Mouse (Mus musculus): Measurements from ENCODE around the gene Cblb. TPM values are rescaled to one million over a fixed set of nuclear protein-coding genes. Genes with fewer than 3 reads are reported as not detected.

Gene Cblb
- total and polyA plus RNA-seq, 2 experiments, result 2.5 to 6.9 TPM

- no peak for DNase-seq (ENCODE audit: extremely low read depth, low read depth, low spot score)
- Histone ChIP-seq H3K4me1 (ENCODE audit: control insufficient read depth, insufficient read depth, low read length) (peaks cover 8% of the 10 kb centered on the region), H3K9ac (ENCODE audit: low read depth, low read length) (no peak overlapping the region), H3K36me3 (ENCODE audit: control insufficient read depth, insufficient read depth, low read length) (no peaks in the 10 kb centered on the region), H3K79me2 (ENCODE audit: control insufficient read depth, insufficient read depth, low read length) (peaks cover 6% of the 10 kb centered on the region; the same call in 1 of the 2 replicates), H3K27ac (replicated peaks; ENCODE audit: insufficient read depth, low read depth, low read length) (no peak overlapping the region), H3K27me3 (ENCODE audit: control insufficient read depth, insufficient read depth, low read length) (no peaks in the 10 kb centered on the region), H3K4me3 (ENCODE audit: insufficient read depth, low read depth, low read length) (no peak overlapping the region)
- WGBS, result 56% methylated on average over 10 of the region's 10 CpGs
- TF ChIP-seq POLR2A (IDR thresholded peaks at IDR 0.05; ENCODE audit: extremely low read depth, insufficient read depth, low read length) (no peak), CTCF (IDR thresholded peaks at IDR 0.05; ENCODE audit: low read depth, low read length) (no peak)
Measured at GRCm38 (mm10) chr16:52067632-52068516, 36.8 kb downstream of the Cblb start.

- WGBS, result 96% methylated on average over 3 of the region's 3 CpGs
- DNase-seq (ENCODE audit: extremely low read depth, low read depth, low spot score), result no peak
- H3K9ac ChIP-seq (ENCODE audit: low read depth, low read length), result no peak overlapping the region
- TF ChIP-seq POLR2A (IDR thresholded peaks at IDR 0.05; ENCODE audit: extremely low read depth, insufficient read depth, low read length), result no peak
- no peak for TF ChIP-seq CTCF (IDR thresholded peaks at IDR 0.05; ENCODE audit: low read depth, low read length)
- no peak overlapping the region for H3K27ac ChIP-seq (replicated peaks; ENCODE audit: insufficient read depth, low read depth, low read length)
- no peaks in the 10 kb centered on the region for H3K27me3 ChIP-seq (ENCODE audit: control insufficient read depth, insufficient read depth, low read length)
- H3K4me3 ChIP-seq (ENCODE audit: insufficient read depth, low read depth, low read length), result no peak overlapping the region
- no peaks in the 10 kb centered on the region for H3K36me3 ChIP-seq (ENCODE audit: control insufficient read depth, insufficient read depth, low read length)
- peaks cover 8% of the 10 kb centered on the region for H3K4me1 ChIP-seq (ENCODE audit: control insufficient read depth, insufficient read depth, low read length)
- H3K79me2 ChIP-seq (ENCODE audit: control insufficient read depth, insufficient read depth, low read length), result peaks cover 6% of the 10 kb centered on the region; the same call in 1 of the 2 replicates
Measured at GRCm38 (mm10) chr16:52068517-52068874, 37.5 kb downstream of the Cblb start.

- no peak for DNase-seq (ENCODE audit: extremely low read depth, low read depth, low spot score)
- H3K4me3 ChIP-seq (ENCODE audit: insufficient read depth, low read depth, low read length), result no peak overlapping the region
- no peaks in the 10 kb centered on the region for H3K27me3 ChIP-seq (ENCODE audit: control insufficient read depth, insufficient read depth, low read length)
- no peak for TF ChIP-seq POLR2A (IDR thresholded peaks at IDR 0.05; ENCODE audit: extremely low read depth, insufficient read depth, low read length)
- no peak for TF ChIP-seq CTCF (IDR thresholded peaks at IDR 0.05; ENCODE audit: low read depth, low read length)
- no peak overlapping the region for H3K9ac ChIP-seq (ENCODE audit: low read depth, low read length)
- H3K27ac ChIP-seq (replicated peaks; ENCODE audit: insufficient read depth, low read depth, low read length), result no peak overlapping the region
- H3K79me2 ChIP-seq (ENCODE audit: control insufficient read depth, insufficient read depth, low read length), result peaks cover 5% of the 10 kb centered on the region; the same call in 1 of the 2 replicates
- no peaks in the 10 kb centered on the region for H3K36me3 ChIP-seq (ENCODE audit: control insufficient read depth, insufficient read depth, low read length)
- WGBS, result 87% methylated on average over 6 of the region's 6 CpGs
- peaks cover 8% of the 10 kb centered on the region for H3K4me1 ChIP-seq (ENCODE audit: control insufficient read depth, insufficient read depth, low read length)
Measured at GRCm38 (mm10) chr16:52069648-52070047, 38.6 kb downstream of the Cblb start.

GRCm38 (mm10) chr16:52070128-52070527, 39.1 kb downstream of the Cblb start:
- Histone ChIP-seq H3K79me2 (ENCODE audit: control insufficient read depth, insufficient read depth, low read length) (peaks cover 5% of the 10 kb centered on the region; the same call in 1 of the 2 replicates), H3K27ac (replicated peaks; ENCODE audit: insufficient read depth, low read depth, low read length) (no peak overlapping the region), H3K36me3 (ENCODE audit: control insufficient read depth, insufficient read depth, low read length) (no peaks in the 10 kb centered on the region), H3K9ac (ENCODE audit: low read depth, low read length) (no peak overlapping the region), H3K4me3 (ENCODE audit: insufficient read depth, low read depth, low read length) (no peak overlapping the region), H3K4me1 (ENCODE audit: control insufficient read depth, insufficient read depth, low read length) (peaks cover 8% of the 10 kb centered on the region), H3K27me3 (ENCODE audit: control insufficient read depth, insufficient read depth, low read length) (no peaks in the 10 kb centered on the region)
- no peak for DNase-seq (ENCODE audit: extremely low read depth, low read depth, low spot score)
- TF ChIP-seq CTCF (IDR thresholded peaks at IDR 0.05; ENCODE audit: low read depth, low read length) (no peak), POLR2A (IDR thresholded peaks at IDR 0.05; ENCODE audit: extremely low read depth, insufficient read depth, low read length) (no peak)
- 95% methylated on average over 5 of the region's 5 CpGs for WGBS

GRCm38 (mm10) chr16:52071290-52071689, 40.3 kb downstream of the Cblb start:
- no peak overlapping the region for H3K9ac ChIP-seq (ENCODE audit: low read depth, low read length)
- no peak for TF ChIP-seq CTCF (IDR thresholded peaks at IDR 0.05; ENCODE audit: low read depth, low read length)
- no peak for TF ChIP-seq POLR2A (IDR thresholded peaks at IDR 0.05; ENCODE audit: extremely low read depth, insufficient read depth, low read length)
- 76% methylated on average over 2 of the region's 2 CpGs for WGBS
- H3K27me3 ChIP-seq (ENCODE audit: control insufficient read depth, insufficient read depth, low read length), result no peaks in the 10 kb centered on the region
- DNase-seq (ENCODE audit: extremely low read depth, low read depth, low spot score), result no peak
- H3K4me3 ChIP-seq (ENCODE audit: insufficient read depth, low read depth, low read length), result no peak overlapping the region
- H3K36me3 ChIP-seq (ENCODE audit: control insufficient read depth, insufficient read depth, low read length), result no peaks in the 10 kb centered on the region
- H3K79me2 ChIP-seq (ENCODE audit: control insufficient read depth, insufficient read depth, low read length), result peaks cover 5% of the 10 kb centered on the region; the same call in 1 of the 2 replicates
- H3K4me1 ChIP-seq (ENCODE audit: control insufficient read depth, insufficient read depth, low read length), result peaks cover 8% of the 10 kb centered on the region
- H3K27ac ChIP-seq (replicated peaks; ENCODE audit: insufficient read depth, low read depth, low read length), result 0 out of 2 replicates have a peak overlapping the region, but pooled peaks have one; percentile 10

- DNase-seq (ENCODE audit: extremely low read depth, low read depth, low spot score), result peak; percentile 95
- 22% methylated on average over 6 of the region's 6 CpGs for WGBS
- H3K27ac ChIP-seq (replicated peaks; ENCODE audit: insufficient read depth, low read depth, low read length), result peak overlapping the region; percentile 10; the same call in 1 of the 2 replicates
Measured at GRCm38 (mm10) chr16:52071766-52072209, 40.8 kb downstream of the Cblb start.

More at GRCm38 (mm10) chr16:52071766-52072209, 40.8 kb downstream of the Cblb start:
- Histone ChIP-seq H3K4me3 (ENCODE audit: insufficient read depth, low read depth, low read length) (no peak overlapping the region), H3K9ac (ENCODE audit: low read depth, low read length) (no peak overlapping the region), H3K79me2 (ENCODE audit: control insufficient read depth, insufficient read depth, low read length) (peaks cover 5% of the 10 kb centered on the region; the same call in 1 of the 2 replicates), H3K4me1 (ENCODE audit: control insufficient read depth, insufficient read depth, low read length) (peaks cover 8% of the 10 kb centered on the region), H3K27me3 (ENCODE audit: control insufficient read depth, insufficient read depth, low read length) (no peaks in the 10 kb centered on the region), H3K36me3 (ENCODE audit: control insufficient read depth, insufficient read depth, low read length) (no peaks in the 10 kb centered on the region)
- no peak for TF ChIP-seq POLR2A (IDR thresholded peaks at IDR 0.05; ENCODE audit: extremely low read depth, insufficient read depth, low read length)
- TF ChIP-seq CTCF (IDR thresholded peaks at IDR 0.05; ENCODE audit: low read depth, low read length), result no peak
